Mouse (Mus musculus) liver, adult (tissue): ENCODE data around the gene Mrpl3.

ENCODE experiments used
- GATA4 ChIP-seq: IDR thresholded peaks from 2 replicates; pipeline ENCODE4 v1.6.1; 2014; ENCODE audit warnings: mild to moderate bottlenecking, low read length; ENCODE audit not compliant: insufficient replicate concordance

Mrpl3 gene

DNA sequence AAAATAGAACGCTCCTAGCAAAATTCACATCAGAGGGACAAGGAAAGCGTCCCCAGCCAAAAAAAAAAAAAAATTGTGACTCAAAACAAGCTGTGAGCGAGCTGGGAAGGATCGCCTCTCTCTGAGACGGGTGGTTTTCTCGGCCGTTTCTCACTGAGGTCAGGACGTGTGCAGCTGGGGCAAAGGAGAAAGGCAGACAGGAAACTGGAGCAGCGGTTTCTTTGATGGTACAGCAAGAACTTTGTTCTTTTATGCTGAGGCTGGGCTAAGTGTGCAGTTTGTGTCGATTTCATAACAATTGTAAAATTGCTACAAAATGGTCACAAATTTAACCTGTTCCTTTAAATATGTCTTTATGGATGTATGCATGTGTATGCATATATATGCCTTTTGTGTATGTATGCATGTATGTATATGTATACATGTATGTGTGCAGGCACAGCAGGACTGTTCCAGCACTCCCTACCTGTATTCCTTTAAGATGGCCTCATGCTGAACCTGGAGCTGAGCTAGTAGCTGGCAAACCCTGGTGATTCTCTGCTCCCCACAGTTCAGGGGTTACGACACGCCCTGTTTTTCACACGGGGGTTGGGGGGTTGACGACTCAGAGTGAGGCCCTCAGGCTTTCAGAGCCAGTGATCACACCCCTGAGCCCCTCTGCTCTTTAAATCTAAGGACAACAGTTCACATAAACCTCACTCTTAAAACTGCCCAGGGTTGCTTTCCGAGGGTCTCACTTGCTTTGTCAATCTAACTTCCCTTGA lies 48.0 kb downstream of the Mrpl3 start:
- TF ChIP-seq GATA4 = no peak

- no peak for TF ChIP-seq GATA4
Measured at GRCm38 (mm10) chr9:105101911-105102310, 48.9 kb downstream of the Mrpl3 start.

GRCm38 (mm10) chr9:105103893-105104292 lies 50.9 kb downstream of the Mrpl3 start:
- TF ChIP-seq GATA4 = no peak
